Mouse (Mus musculus) limb, embryonic 13.5 days (tissue): ENCODE data around the gene Rom1. TPM values are rescaled to one million over a fixed set of nuclear protein-coding genes. Genes with fewer than 3 reads are reported as not detected.
"Not testable (repeated sequence)": the region's sequence is repeated elsewhere in the genome, so short reads cannot be mapped to it uniquely, and the experiment has no call there.

Source experiments
- ATAC-seq: fragments of 200-750 bp; cut with Nextera tagmentation; 2 replicates; pipeline ENCODE4 v1.8.0; 2017; ENCODE audit warnings: low read depth, moderate number of reproducible peaks, moderate TSS enrichment; ENCODE audit not compliant: low FRiP score
- H3K27ac ChIP-seq: fragments of 300-500 bp; sonication (generic); 2 replicates; pipeline ENCODE4 v1.5.1; 2015; ENCODE audit warnings: inconsistent platforms, mild to moderate bottlenecking, moderate library complexity
- H3K27me3 ChIP-seq: fragments of 300-500 bp; sonication (generic); 2 replicates; pipeline ENCODE4 v1.6.1; 2015; ENCODE audit warnings: mild to moderate bottlenecking, inconsistent platforms
- H3K36me3 ChIP-seq: fragments of 300-500 bp; sonication (generic); 2 replicates; pipeline ENCODE4 v1.6.1; 2015; ENCODE audit warnings: inconsistent platforms, mild to moderate bottlenecking, moderate library complexity
- H3K4me1 ChIP-seq: fragments of 300-500 bp; sonication (generic); 2 replicates; pipeline ENCODE4 v1.6.1; 2015; ENCODE audit warnings: inconsistent platforms
- H3K4me2 ChIP-seq: fragments of 300-500 bp; sonication (generic); replicated peaks from 2 replicates; pipeline ENCODE4 v1.6.1; 2015; ENCODE audit warnings: inconsistent platforms, mild to moderate bottlenecking, moderate library complexity
- H3K4me3 ChIP-seq: fragments of 300-500 bp; sonication (generic); 2 replicates; pipeline ENCODE4 v1.5.1; 2015; ENCODE audit warnings: moderate library complexity, mild to moderate bottlenecking, inconsistent platforms
- H3K9ac ChIP-seq: fragments of 300-500 bp; sonication (generic); 2 replicates; pipeline ENCODE4 v1.6.1; 2015; ENCODE audit warnings: mild to moderate bottlenecking, inconsistent platforms
- H3K9me3 ChIP-seq: fragments of 300-500 bp; sonication (generic); 2 replicates; pipeline ENCODE4 v1.6.1; 2016; ENCODE audit warnings: inconsistent platforms
- WGBS: fragments of 180-500 bp; shearing (Covaris S2); methylation state at CpG from one replicate; pipeline ENCODE4 v1.1.7; 2015; 5-methylcytosine and 5-hydroxymethylcytosine counted together
- polyA plus RNA-seq: library from polyadenylated mRNA; unstranded; fragments of >200 nt; fragmentation: Nextera tagmentation; extraction: Ambion mirVana; gene quantifications from 2 replicates; pipeline ENCODE4 v1.2.1, GENCODE M21; 2015

Rom1 gene
- polyA plus RNA-seq, result 3.2 and 3.7 TPM in 2 replicates

- WGBS, result under 1% methylated on average over 59 of the region's 74 CpGs
- Histone ChIP-seq H3K27ac (peak within 1 kb of the TSS; percentile 74), H3K4me2 (peak within 1 kb of the TSS; percentile 72), H3K36me3 (peaks cover 56% of the 10 kb centered on the region), H3K9me3 (no peaks in the 10 kb centered on the region), H3K4me1 (peaks cover 11% of the 10 kb centered on the region), H3K27me3 (no peaks in the 10 kb centered on the region), H3K9ac (peak within 1 kb of the TSS; percentile 91), H3K4me3 (peak within 1 kb of the TSS; percentile 80)
- ATAC-seq, result peak; percentile 84
Measured at GRCm38 (mm10) chr19:8929224-8930088, at the start of gene Rom1, which contains the start of gene Eml3. Gene Rom1, minus strand, starts transcription at chr19:8929356. Gene Eml3, plus strand, starts transcription at chr19:8929552.

DNA sequence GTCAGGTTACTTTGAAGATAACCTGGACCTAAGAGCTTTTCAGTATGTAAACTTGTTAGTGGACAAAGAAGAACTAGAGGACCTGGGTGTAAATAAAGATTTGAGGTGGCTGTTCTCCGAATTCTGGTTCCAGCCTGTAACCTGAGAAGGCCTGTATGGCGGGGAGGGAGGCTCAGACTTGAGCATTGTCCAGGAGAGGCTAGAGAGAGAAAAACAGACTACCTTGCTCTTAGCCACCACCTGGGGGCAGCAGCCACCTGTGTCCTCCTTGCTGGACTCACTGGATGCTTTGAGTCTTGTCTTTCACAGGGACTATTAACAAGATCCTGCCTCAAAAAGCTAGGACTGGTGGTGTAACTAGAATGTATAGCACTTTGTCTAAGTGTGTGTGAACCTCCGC, 47.4 kb upstream of the Rom1 start:
- no peaks in the 10 kb centered on the region for H3K9me3 ChIP-seq
- H3K27ac ChIP-seq, result no peak overlapping the region
- H3K4me1 ChIP-seq, result peaks cover 17% of the 10 kb centered on the region
- no peak overlapping the region for H3K4me3 ChIP-seq
- H3K36me3 ChIP-seq, result peaks cover 95% of the 10 kb centered on the region
- ATAC-seq, result peak; percentile 83
- no peak overlapping the region for H3K4me2 ChIP-seq
- H3K9ac ChIP-seq, result no peak overlapping the region
- no peaks in the 10 kb centered on the region for H3K27me3 ChIP-seq
- WGBS, result 36% methylated on average over 3 of the region's 3 CpGs

DNA sequence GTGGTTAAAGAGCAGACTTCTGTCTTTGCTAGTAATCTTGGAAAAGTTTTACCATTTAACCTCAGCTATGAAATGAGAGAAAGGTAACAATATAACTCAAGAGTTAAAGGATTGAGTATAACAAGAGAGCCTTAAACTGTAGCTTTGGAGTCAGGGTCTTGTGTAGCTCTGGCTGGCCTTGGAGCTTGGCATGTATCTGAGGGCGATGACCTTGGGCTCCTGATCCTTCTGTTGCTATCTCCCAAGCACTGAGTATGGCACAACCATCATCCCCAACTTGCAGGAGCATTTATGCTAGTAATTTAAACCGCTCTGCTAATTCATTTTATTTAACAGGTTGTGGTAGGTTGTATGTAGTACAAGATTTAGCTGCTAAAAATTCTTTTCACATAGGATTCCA, 46.3 kb upstream of the Rom1 start:
- WGBS, result 93% methylated on average over 2 of the region's 2 CpGs
- Histone ChIP-seq H3K9me3 (no peaks in the 10 kb centered on the region), H3K4me1 (peaks cover 17% of the 10 kb centered on the region), H3K9ac (no peak overlapping the region), H3K27me3 (no peaks in the 10 kb centered on the region), H3K4me2 (no peak overlapping the region), H3K27ac (no peak overlapping the region), H3K4me3 (no peak overlapping the region), H3K36me3 (peaks cover 98% of the 10 kb centered on the region)
- ATAC-seq, result no peak

DNA sequence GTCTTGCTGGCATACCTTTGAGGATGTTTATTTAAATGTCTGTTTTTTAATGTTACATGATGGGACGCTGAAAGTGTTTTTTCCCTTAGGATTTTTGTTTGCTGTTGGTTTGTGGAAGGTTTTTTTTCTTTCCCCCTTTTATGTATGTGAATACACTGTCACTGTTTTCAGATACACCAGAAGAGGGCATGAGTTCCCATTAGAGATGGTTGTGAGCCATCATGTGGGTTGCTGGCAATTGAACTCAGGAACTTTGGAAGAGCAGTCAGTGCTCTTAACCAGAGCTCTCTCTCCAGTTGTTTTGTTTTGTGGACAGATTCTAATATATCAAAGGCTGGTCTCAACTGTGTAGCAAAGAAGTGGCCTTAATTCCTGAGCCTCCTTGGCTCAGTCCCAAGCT, 45.5 kb upstream of the Rom1 start:
- no peak overlapping the region for H3K4me2 ChIP-seq
- WGBS, result 86% methylated on average over 1 of the region's 1 CpGs
- no peaks in the 10 kb centered on the region for H3K27me3 ChIP-seq
- no peaks in the 10 kb centered on the region for H3K9me3 ChIP-seq
- no peak for ATAC-seq
- no peak overlapping the region for H3K9ac ChIP-seq
- H3K36me3 ChIP-seq, result peaks cover 98% of the 10 kb centered on the region
- H3K27ac ChIP-seq, result no peak overlapping the region
- H3K4me3 ChIP-seq, result no peak overlapping the region
- H3K4me1 ChIP-seq, result peaks cover 17% of the 10 kb centered on the region

- not testable (repeated sequence) for H3K27me3 ChIP-seq, H3K9me3 ChIP-seq, H3K9ac ChIP-seq, H3K4me2 ChIP-seq, ATAC-seq, H3K27ac ChIP-seq, H3K4me3 ChIP-seq
- 91% methylated on average over 8 of the region's 8 CpGs for WGBS
- peaks cover 32% of the 10 kb centered on the region for H3K4me1 ChIP-seq
- H3K36me3 ChIP-seq, result peaks cover 89% of the 10 kb centered on the region
Measured at GRCm38 (mm10) chr19:8972491-8972890, 43.3 kb upstream of the Rom1 start.

DNA sequence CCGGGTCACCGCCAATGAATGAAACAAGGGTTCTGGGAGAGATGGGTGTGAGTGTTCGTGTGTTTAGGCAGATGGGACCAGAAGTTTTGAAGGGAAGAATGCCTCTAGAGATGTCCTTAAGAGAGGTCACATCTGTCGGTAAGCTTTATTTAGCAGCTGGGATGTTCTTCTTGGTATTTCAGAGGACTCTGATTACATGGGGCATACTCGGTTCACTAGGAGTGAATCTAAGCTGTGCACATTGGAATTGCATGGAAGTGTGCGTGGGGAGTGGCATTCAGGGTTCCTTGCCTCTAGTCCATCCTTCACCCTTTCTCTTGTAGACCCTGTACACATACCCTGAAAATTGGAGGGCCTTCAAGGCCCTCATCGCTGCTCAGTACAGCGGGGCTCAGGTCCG, 38.7 kb upstream of the Rom1 start:
- H3K36me3 ChIP-seq, result peaks cover 75% of the 10 kb centered on the region
- peak overlapping the region; percentile 95 for H3K9ac ChIP-seq
- peak overlapping the region; percentile 87 for H3K4me3 ChIP-seq
- H3K4me2 ChIP-seq, result peak overlapping the region; percentile 92
- ATAC-seq, result no peak
- H3K4me1 ChIP-seq, result peaks cover 28% of the 10 kb centered on the region
- H3K27ac ChIP-seq, result peak overlapping the region; percentile 89; the same call in 1 of the 2 replicates
- no peaks in the 10 kb centered on the region for H3K9me3 ChIP-seq
- H3K27me3 ChIP-seq, result no peaks in the 10 kb centered on the region
- 3% methylated on average over 9 of the region's 9 CpGs for WGBS

GRCm38 (mm10) chr19:8967373-8967743, 38.2 kb upstream of the Rom1 start:
- H3K9me3 ChIP-seq, result no peaks in the 10 kb centered on the region
- WGBS, result 0% methylated on average over 8 of the region's 8 CpGs
- peaks cover 28% of the 10 kb centered on the region for H3K4me1 ChIP-seq
- peaks cover 75% of the 10 kb centered on the region for H3K36me3 ChIP-seq
- H3K4me3 ChIP-seq, result peak overlapping the region; percentile 87
- H3K9ac ChIP-seq, result peak overlapping the region; percentile 95
- peak overlapping the region; percentile 92 for H3K4me2 ChIP-seq
- H3K27ac ChIP-seq, result peak overlapping the region; percentile 89
- no peak for ATAC-seq
- H3K27me3 ChIP-seq, result no peaks in the 10 kb centered on the region

GRCm38 (mm10) chr19:8966590-8967372, 37.6 kb upstream of the Rom1 start, which contains the start of gene Eef1g:
Gene Eef1g, plus strand, starts transcription at chr19:8967041.
- no peaks in the 10 kb centered on the region for H3K27me3 ChIP-seq
- no peaks in the 10 kb centered on the region for H3K9me3 ChIP-seq
- H3K9ac ChIP-seq, result peak within 1 kb of the TSS; percentile 95
- peak within 1 kb of the TSS; percentile 96 for H3K27ac ChIP-seq
- H3K4me2 ChIP-seq, result peak within 1 kb of the TSS; percentile 92
- H3K4me3 ChIP-seq, result peak within 1 kb of the TSS; percentile 87
- H3K4me1 ChIP-seq, result peaks cover 28% of the 10 kb centered on the region
- H3K36me3 ChIP-seq, result peaks cover 75% of the 10 kb centered on the region
- peak; percentile 99 for ATAC-seq
- under 1% methylated on average over 52 of the region's 52 CpGs for WGBS

- Histone ChIP-seq H3K4me1 (peaks cover 28% of the 10 kb centered on the region), H3K9ac (peak overlapping the region; percentile 72), H3K36me3 (peaks cover 75% of the 10 kb centered on the region), H3K9me3 (no peaks in the 10 kb centered on the region), H3K4me3 (peak overlapping the region; percentile 87), H3K4me2 (peak overlapping the region; percentile 92), H3K27me3 (no peaks in the 10 kb centered on the region), H3K27ac (peak overlapping the region; percentile 96)
- 26% methylated on average over 5 of the region's 5 CpGs for WGBS
- no peak; the same call in 1 of the 2 replicates for ATAC-seq
Measured at GRCm38 (mm10) chr19:8966198-8966589, 37.0 kb upstream of the Rom1 start.

GRCm38 (mm10) chr19:8965771-8966170, 36.6 kb upstream of the Rom1 start:
- Histone ChIP-seq H3K4me1 (peaks cover 28% of the 10 kb centered on the region), H3K36me3 (peaks cover 75% of the 10 kb centered on the region), H3K27ac (peak overlapping the region; percentile 96), H3K4me3 (peak overlapping the region; percentile 87), H3K9ac (peak overlapping the region; percentile 72), H3K27me3 (no peaks in the 10 kb centered on the region), H3K4me2 (peak overlapping the region; percentile 92), H3K9me3 (no peaks in the 10 kb centered on the region)
- ATAC-seq, result no peak
- WGBS, result 73% methylated on average over 8 of the region's 8 CpGs

- ATAC-seq, result no peak
- H3K4me3 ChIP-seq, result no peak overlapping the region
- H3K27me3 ChIP-seq, result no peaks in the 10 kb centered on the region
- peaks cover 75% of the 10 kb centered on the region for H3K36me3 ChIP-seq
- no peaks in the 10 kb centered on the region for H3K9me3 ChIP-seq
- H3K9ac ChIP-seq, result peak overlapping the region; percentile 72
- WGBS, result 87% methylated on average over 11 of the region's 11 CpGs
- no peak overlapping the region for H3K27ac ChIP-seq
- peaks cover 28% of the 10 kb centered on the region for H3K4me1 ChIP-seq
- 0 out of 2 replicates have a peak overlapping the region, but pooled peaks have one; percentile 92 for H3K4me2 ChIP-seq
Measured at GRCm38 (mm10) chr19:8965075-8965474, 35.9 kb upstream of the Rom1 start.

DNA sequence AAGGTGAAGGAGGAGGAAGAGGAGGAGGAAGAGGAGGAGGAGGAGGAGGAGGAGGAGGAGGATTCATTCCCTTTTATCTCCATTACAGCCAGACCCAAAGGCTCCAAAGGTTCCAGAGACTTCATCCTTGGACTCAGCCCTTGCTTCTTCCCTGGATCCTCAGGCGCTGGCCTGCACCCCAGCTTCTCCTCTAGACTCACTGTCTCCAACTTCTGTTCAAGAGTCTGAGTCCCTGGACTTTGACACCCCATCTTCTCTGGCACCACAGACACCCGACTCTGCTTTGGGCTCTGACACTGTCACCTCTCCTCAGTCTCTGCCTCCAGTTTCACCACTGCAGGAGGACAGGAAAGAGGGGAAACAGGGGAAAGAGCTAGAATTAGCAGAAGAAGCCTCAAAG, 33.1 kb upstream of the Rom1 start:
- Histone ChIP-seq H3K36me3 (peaks cover 80% of the 10 kb centered on the region), H3K4me2 (no peak overlapping the region), H3K27me3 (no peaks in the 10 kb centered on the region), H3K9me3 (no peaks in the 10 kb centered on the region), H3K4me3 (no peak overlapping the region), H3K9ac (no peak overlapping the region), H3K4me1 (peaks cover 13% of the 10 kb centered on the region), H3K27ac (no peak overlapping the region)
- 81% methylated on average over 2 of the region's 2 CpGs for WGBS
- no peak for ATAC-seq
